Mouse (Mus musculus) hindbrain, postnatal 0 days (tissue): ENCODE results near the gene Tfap2c. TPM values are rescaled to one million over a fixed set of nuclear protein-coding genes. Genes with fewer than 3 reads are reported as not detected.

Experiments
- ATAC-seq: fragments of 200-750 bp; cut with Nextera tagmentation; 2 replicates; pipeline ENCODE4 v1.8.0; 2017; ENCODE audit warnings: mild to moderate bottlenecking, moderate TSS enrichment, moderate library complexity
- DNase-seq: peaks from one replicate; pipeline ENCODE4 v3.0.0-alpha.2; 2015; ENCODE audit warnings: low spot score
- H3K27ac ChIP-seq: fragments of 300-500 bp; sonication (generic); 2 replicates; pipeline ENCODE4 v1.5.1; 2014; ENCODE audit warnings: mild to moderate bottlenecking
- H3K27me3 ChIP-seq: fragments of 300-500 bp; sonication (generic); 2 replicates; pipeline ENCODE4 v1.6.1; 2014; ENCODE audit warnings: low read length, mixed read lengths; ENCODE audit not compliant: insufficient read depth
- H3K36me3 ChIP-seq: fragments of 300-500 bp; sonication (generic); 2 replicates; pipeline ENCODE4 v1.6.1; 2014; ENCODE audit warnings: low read length, mixed read lengths; ENCODE audit not compliant: insufficient read depth
- H3K4me1 ChIP-seq: fragments of 300-500 bp; sonication (generic); 2 replicates; pipeline ENCODE4 v1.6.1; 2014; ENCODE audit warnings: antibody characterized with exemption, low read length, mixed read lengths; ENCODE audit not compliant: insufficient read depth
- H3K4me2 ChIP-seq: fragments of 300-500 bp; sonication (generic); 2 replicates; pipeline ENCODE4 v1.6.1; 2014; ENCODE audit warnings: low read depth, mild to moderate bottlenecking, low read length, moderate library complexity, mixed read lengths
- H3K4me3 ChIP-seq: fragments of 300-500 bp; sonication (generic); 2 replicates; pipeline ENCODE4 v1.5.1; 2014; ENCODE audit warnings: low read length
- H3K9ac ChIP-seq: fragments of 300-500 bp; sonication (generic); replicated peaks from 2 replicates; pipeline ENCODE4 v1.6.1; 2014; ENCODE audit warnings: mild to moderate bottlenecking, low read length, moderate library complexity, mixed read lengths
- H3K9me3 ChIP-seq: fragments of 300-500 bp; sonication (generic); 2 replicates; pipeline ENCODE4 v1.6.1; 2016; ENCODE audit warnings: low read length, mixed read lengths
- CTCF ChIP-seq: IDR thresholded peaks from 2 replicates; pipeline ENCODE4 v1.5.1; 2016; ENCODE audit warnings: antibody characterized with exemption, control low read depth, low read depth
- WGBS: fragments of 180-500 bp; shearing (Covaris S2); extraction: QIAGEN DNeasy Blood & Tissue Kit; methylation state at CpG from one replicate; pipeline ENCODE4 v1.1.7; 2014; 5-methylcytosine and 5-hydroxymethylcytosine counted together
- polyA plus RNA-seq: library from polyadenylated mRNA; unstranded; fragments of >200 nt; fragmentation: Nextera tagmentation; extraction: Ambion mirVana; gene quantifications from 2 replicates; pipeline ENCODE4 v1.2.1, GENCODE M21; 2015
- total RNA-seq: library from RNA; depleted of rRNA; stranded (reverse); fragments of >200 nt; gene quantifications from 2 replicates; pipeline ENCODE4 v1.2.3, GENCODE M21; 2014

The Tfap2c gene
- total and polyA plus RNA-seq, 2 experiments from 2014 or later: 0.31 to 0.47 TPM

DNA sequence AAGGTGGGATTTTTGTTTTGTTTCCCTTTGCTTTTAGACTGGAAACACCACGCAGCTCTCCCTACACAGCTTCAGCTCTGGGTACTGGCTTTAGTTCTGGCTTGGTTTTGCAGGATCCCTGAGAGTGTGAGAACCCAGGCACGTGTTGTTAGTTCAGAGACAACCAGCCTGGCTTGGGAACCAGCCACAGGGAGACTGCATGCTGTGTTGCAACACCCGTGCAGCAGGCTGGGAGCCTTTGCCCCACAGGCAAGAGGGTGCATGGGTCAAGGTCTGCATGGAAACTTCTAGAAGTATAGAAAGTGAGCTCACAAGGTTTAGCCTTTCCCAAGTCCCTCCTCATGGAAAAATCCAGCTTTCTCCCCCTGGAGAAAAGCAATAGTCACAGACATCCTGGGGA is 38.5 kb upstream of the Tfap2c start:
- Histone ChIP-seq H3K4me3 (no peak overlapping the region), H3K4me2 (no peak overlapping the region), H3K9ac (no peak overlapping the region), H3K9me3 (no peaks in the 10 kb centered on the region), H3K36me3 (no peaks in the 10 kb centered on the region), H3K27me3 (no peaks in the 10 kb centered on the region), H3K4me1 (no peaks in the 10 kb centered on the region), H3K27ac (no peak overlapping the region)
- WGBS: 57% methylated on average over 3 of the region's 3 CpGs
- no peak for TF ChIP-seq CTCF
- DNase-seq (no peak), ATAC-seq (no peak)

DNA sequence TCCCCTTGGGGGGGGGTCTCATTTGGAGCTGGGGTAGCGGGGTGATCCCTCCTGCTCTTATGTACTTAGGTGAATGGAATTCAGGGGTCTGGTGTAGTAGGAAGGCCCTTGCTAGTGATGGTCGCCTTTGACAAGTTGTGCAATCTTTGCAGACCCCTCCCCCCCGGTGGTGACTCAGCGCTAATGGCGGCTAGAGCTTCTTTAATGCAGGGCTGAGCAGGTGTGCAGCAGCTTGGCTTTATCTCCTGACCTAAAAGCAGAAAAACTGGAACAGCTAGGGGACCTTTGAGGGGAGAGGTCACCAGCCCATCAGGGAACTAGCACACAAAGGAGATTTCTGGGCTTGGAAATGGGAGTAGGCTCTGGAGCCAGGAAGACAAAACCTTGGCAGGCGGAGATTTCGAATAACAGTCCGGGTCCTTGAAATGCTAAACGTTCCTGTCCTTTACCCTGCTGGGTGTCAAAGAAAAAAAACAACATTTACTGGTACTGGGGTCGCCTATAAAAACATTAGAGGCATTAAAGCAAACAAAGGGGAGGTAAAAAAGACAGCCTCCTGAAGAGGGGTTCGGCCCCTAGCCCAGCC is 32.9 kb upstream of the Tfap2c start:
- H3K36me3 ChIP-seq: no peaks in the 10 kb centered on the region
- H3K4me2 ChIP-seq: no peak overlapping the region
- no peak for DNase-seq
- no peaks in the 10 kb centered on the region for H3K27me3 ChIP-seq
- H3K9me3 ChIP-seq: no peaks in the 10 kb centered on the region
- H3K4me3 ChIP-seq: no peak overlapping the region
- ATAC-seq: no peak
- no peak overlapping the region for H3K27ac ChIP-seq
- no peaks in the 10 kb centered on the region for H3K4me1 ChIP-seq
- whole genome bisulfite sequencing: 22% methylated on average over 11 of the region's 11 CpGs
- no peak for TF ChIP-seq CTCF
- no peak overlapping the region for H3K9ac ChIP-seq

DNA sequence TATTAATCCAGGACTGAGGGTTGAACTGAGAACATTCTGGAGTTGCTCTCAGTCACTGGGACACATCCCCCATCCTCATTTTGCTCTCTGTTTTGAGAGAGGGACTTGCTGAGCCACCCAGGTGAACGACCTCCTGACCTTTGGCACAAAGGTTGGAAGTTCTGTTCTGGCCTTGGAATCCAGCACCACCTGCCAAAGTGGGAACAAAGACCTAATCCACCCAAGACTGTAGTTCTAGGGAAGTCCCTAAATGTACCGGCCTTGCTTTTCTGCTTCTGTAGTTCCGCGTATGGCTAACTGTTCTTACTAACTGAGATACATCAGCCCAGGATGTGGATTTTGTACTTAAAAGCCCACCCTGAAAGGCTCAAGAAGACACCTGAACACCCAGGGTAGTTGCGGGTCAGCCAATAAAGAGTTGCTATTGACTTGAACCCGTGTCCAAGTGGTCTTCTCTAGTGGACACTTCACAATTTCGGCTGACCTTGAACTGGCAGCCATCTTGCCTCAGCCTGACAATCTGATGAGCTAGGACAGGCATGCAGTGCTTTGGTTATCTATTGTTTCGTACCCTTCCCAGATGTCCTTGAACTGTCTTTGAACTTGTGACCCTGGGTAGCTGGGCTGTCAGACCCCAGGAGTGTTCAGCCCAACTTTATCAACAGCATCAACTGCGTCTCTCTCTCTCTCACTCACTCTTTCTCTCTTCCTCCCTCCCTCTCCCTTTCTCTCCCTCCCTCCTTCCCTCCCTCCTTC is 28.6 kb upstream of the Tfap2c start:
- Histone ChIP-seq H3K27me3 (no peaks in the 10 kb centered on the region), H3K36me3 (no peaks in the 10 kb centered on the region), H3K27ac (no peak overlapping the region), H3K4me3 (no peak overlapping the region), H3K9me3 (no peaks in the 10 kb centered on the region), H3K9ac (no peak overlapping the region), H3K4me2 (no peak overlapping the region), H3K4me1 (no peaks in the 10 kb centered on the region)
- ATAC-seq (no peak), DNase-seq (no peak)
- TF ChIP-seq CTCF: no peak
- WGBS: 85% methylated on average over 9 of the region's 9 CpGs

DNA sequence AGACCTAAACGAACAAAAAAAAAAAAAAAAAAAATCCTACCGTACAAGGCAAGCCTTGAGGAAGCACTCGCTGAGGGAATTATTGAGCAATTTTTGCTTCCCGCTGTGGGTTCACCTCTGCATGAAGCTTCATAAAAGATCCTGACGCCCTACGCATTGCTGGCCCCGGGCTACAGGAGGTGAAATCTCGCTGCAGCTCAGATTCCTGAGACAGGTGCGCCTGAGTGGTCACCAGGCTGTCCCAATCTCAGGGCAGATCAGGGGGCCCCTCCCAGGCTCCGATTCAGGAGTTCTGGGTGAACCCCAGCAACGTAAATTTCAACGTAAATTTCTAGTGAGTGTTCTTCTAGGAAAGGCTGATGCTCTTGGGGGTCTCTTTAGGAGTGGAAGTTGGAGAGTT is 26.9 kb upstream of the Tfap2c start:
- ATAC-seq: no peak
- TF ChIP-seq CTCF: no peak
- H3K36me3 ChIP-seq: no peaks in the 10 kb centered on the region
- DNase-seq: no peak
- 84% methylated on average over 12 of the region's 12 CpGs for WGBS
- H3K4me1 ChIP-seq: no peaks in the 10 kb centered on the region
- H3K9ac ChIP-seq: no peak overlapping the region
- H3K9me3 ChIP-seq: no peaks in the 10 kb centered on the region
- no peak overlapping the region for H3K27ac ChIP-seq
- no peak overlapping the region for H3K4me2 ChIP-seq
- H3K4me3 ChIP-seq: no peak overlapping the region
- H3K27me3 ChIP-seq: no peaks in the 10 kb centered on the region

DNA sequence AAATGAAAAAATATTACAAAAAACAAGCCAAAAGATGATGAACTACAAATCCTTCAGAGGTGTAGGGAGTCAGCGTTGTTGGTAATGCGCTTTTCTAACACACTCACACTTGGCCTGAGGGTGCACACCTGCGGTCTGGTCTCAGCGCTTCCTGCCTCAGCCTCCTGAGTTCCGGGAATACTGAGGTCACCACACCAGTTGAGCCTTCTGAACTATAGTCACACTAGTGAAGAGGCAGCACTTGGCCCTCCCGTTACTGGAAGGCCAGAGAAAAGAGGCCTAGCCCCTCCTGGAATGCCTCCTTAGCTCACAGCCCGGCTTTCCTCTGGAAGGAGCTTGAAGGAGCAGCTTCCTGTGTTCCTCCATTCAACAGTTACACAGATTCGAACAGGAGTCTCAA is 22.2 kb upstream of the Tfap2c start:
- no peak overlapping the region for H3K27ac ChIP-seq
- no peak for TF ChIP-seq CTCF
- DNase-seq: no peak
- no peak for ATAC-seq
- no peak overlapping the region for H3K4me2 ChIP-seq
- no peaks in the 10 kb centered on the region for H3K9me3 ChIP-seq
- no peak overlapping the region for H3K9ac ChIP-seq
- no peak overlapping the region for H3K4me3 ChIP-seq
- H3K27me3 ChIP-seq: no peaks in the 10 kb centered on the region
- no peaks in the 10 kb centered on the region for H3K4me1 ChIP-seq
- H3K36me3 ChIP-seq: no peaks in the 10 kb centered on the region
- 91% methylated on average over 8 of the region's 8 CpGs for WGBS

DNA sequence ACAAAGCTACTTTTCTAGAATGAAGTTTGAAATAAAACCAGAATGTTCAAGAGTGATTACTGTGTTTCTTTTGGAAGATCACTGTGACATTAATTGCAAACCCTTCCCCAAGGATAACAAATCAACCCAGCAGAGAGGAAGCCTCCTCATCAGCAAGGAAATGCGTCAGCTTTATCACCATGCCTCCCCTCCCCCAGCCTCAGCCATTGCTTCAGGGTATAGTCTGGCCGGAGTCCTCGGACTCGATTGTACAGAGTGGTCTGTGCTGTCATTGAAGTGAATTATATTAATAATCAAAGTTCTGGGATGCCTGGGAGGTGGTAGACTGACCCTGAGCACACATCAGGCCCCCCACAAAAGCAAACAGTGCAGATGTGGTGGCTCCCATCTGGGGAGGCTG is 5.4 kb upstream of the Tfap2c start:
- WGBS: 38% methylated on average over 4 of the region's 4 CpGs
- H3K4me3 ChIP-seq: no peak overlapping the region
- ATAC-seq (no peak), DNase-seq (no peak)
- H3K27ac ChIP-seq: no peak overlapping the region
- H3K4me2 ChIP-seq: no peak overlapping the region
- no peak overlapping the region for H3K9ac ChIP-seq
- no peak for TF ChIP-seq CTCF
- H3K36me3 ChIP-seq: no peaks in the 10 kb centered on the region
- peaks cover 7% of the 10 kb centered on the region for H3K9me3 ChIP-seq
- H3K27me3 ChIP-seq: peaks cover 40% of the 10 kb centered on the region
- no peaks in the 10 kb centered on the region for H3K4me1 ChIP-seq

DNA sequence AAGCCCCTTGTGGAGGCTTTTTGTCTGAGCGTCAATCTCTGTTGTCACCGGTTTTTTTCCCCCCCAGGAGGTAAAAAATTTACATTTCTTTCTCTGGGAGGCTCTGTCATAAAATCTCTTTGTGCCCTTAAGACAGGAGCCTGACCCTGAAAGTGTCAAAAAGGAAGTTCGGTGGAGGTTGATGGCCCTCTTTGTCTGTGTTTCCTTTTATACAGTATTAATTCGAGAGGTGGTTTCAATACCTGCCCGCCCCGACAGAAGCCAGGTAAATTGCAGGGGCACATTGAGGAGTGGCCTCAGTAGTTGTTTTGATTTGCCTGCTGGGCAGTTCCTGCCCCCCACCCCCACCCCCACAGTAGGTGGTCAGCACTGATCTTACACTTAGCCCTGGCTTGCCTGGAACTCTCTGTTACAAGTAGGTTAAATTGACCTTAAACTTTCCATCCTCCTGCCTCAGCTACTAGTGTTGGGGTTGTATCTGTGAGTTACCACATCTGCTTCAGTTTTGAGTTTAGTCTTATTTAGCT is 4.7 kb upstream of the Tfap2c start:
- ATAC-seq (no peak), DNase-seq (no peak)
- Histone ChIP-seq H3K4me3 (no peak overlapping the region), H3K4me2 (no peak overlapping the region), H3K36me3 (no peaks in the 10 kb centered on the region), H3K9me3 (peaks cover 4% of the 10 kb centered on the region), H3K9ac (no peak overlapping the region), H3K4me1 (no peaks in the 10 kb centered on the region), H3K27ac (no peak overlapping the region), H3K27me3 (peaks cover 46% of the 10 kb centered on the region)
- TF ChIP-seq CTCF: no peak
- WGBS: 13% methylated on average over 6 of the region's 6 CpGs
